Mouse (Mus musculus) large intestine, adult 2 months (tissue): Measurements from ENCODE around the gene Pcdh8. TPM values are rescaled to one million over a fixed set of nuclear protein-coding genes. Genes with fewer than 3 reads are reported as not detected.

Source experiments
- DNase-seq: peaks from one replicate; pipeline ENCODE4 v3.0.0-alpha.2; 2012; ENCODE audit warnings: low read depth, low spot score
- whole genome bisulfite sequencing: fragments of 180-500 bp; shearing (Covaris S2); methylation state at CpG from one replicate; pipeline ENCODE4 v1.1.7; 2018; 5-methylcytosine and 5-hydroxymethylcytosine counted together
- polyA plus RNA-seq: library from polyadenylated mRNA; depleted of rRNA; stranded (reverse); fragments of >200 nt; gene quantifications from 2 replicates; pipeline ENCODE4 v1.2.3, GENCODE M21; 2012; rRNA removed

The Pcdh8 gene
- polyA plus RNA-seq: 0.52 and 0.66 TPM in 2 replicates

DNA sequence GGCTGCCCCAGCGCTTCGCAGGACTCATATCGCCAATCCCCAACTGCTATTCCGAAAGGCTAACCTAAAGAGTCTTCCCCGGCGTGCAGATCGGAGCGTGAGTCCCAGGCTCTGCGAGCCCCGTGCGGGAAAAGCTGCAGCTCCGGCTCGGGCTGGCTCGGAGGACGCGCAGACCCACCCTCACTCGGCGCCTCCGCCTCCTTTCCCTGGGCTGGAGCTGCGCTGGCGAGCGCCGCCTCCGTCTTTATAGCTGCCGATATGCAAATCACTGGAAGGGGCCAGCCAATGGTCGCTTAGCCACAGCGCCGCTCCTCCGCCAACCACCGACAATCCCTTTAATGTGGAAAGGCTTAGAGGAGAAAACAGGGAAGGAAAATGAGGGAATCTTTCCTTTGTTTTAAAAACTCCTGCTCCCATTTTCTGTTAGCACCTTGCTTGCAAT lies at the start of gene Pcdh8:
Gene Pcdh8, minus strand, starts transcription at position 219 of the 442 bp plus-strand sequence.
- 2% methylated on average over 30 of the region's 30 CpGs for WGBS
- DNase-seq: no peak

GRCm38 (mm10) chr14:79814709-79815108 lies 43.6 kb upstream of the Pcdh8 start:
- WGBS: 51% methylated on average over 8 of the region's 8 CpGs
- DNase-seq: no peak

DNA sequence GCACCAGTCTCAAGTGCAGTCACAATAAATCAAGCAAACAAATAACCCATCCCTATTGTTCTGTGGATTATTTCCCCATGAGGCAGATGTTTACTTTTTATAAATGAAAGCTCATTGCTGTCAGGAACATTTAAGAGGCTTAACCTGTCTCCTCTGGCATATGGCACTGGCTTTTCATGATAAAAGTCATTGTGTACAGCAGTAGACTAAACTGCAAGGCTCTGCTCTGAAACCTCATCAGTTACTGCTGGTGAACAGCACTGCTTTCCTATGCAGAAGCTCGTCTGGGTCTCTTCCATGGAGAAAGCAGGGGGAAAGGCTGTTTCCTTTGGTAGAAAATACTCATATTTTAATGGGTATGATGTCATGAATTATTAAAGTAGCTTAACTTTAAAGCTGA lies 43.0 kb upstream of the Pcdh8 start:
- 30% methylated on average over 1 of the region's 1 CpGs for WGBS
- no peak for DNase-seq

- 73% methylated on average over 8 of the region's 8 CpGs for WGBS
- no peak for DNase-seq
These were observed 22.1 kb upstream of the Pcdh8 start for GRCm38 (mm10) chr14:79793179-79793578.

DNA sequence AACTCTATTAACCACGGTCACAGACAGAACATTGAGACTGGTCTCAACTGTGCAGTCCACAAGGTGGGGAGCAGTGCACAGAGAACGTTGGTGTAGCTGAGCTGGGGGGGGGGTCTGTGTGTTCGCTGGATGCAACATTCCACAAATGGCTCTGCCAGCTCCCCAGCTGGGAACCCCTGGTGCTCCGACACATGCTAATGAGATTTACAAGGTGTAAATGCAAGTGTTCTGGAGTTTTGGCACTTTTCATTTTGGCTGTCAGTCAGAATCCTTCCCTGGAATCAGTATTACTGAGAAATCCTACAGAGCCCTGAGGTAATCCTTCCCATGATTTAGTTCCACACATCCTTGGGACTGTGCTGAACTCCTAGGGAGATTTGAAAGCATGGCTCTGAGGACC lies 18.4 kb upstream of the Pcdh8 start:
- DNase-seq: no peak
- WGBS: 37% methylated on average over 4 of the region's 4 CpGs

DNA sequence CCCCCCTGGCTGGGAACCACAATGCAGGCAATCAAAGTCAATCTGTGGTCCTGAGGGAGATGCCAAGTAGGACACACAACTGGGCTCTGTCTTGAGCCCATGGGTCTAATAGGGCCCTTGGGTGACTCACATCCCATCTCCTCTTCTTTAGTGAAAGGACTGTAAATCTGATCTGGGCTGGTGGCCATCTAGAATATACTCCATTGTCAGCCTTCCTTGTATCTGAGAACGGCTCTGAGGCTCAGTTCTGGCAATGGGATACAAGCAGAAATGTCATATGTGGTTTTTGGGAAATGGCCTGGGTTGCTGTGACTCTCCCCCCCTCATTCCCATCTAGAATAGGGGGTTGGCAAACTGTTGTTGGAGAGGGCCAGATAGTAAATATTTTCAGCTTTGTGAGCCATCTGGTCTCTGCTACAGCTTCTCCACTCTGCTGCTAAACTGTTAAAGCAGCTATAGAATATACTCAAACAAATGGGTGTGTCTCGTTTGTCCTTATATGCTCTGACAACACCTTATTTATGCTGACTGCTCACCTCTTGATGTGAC lies 17.6 kb upstream of the Pcdh8 start:
- WGBS: 39% methylated on average over 2 of the region's 2 CpGs
- no peak for DNase-seq

DNA sequence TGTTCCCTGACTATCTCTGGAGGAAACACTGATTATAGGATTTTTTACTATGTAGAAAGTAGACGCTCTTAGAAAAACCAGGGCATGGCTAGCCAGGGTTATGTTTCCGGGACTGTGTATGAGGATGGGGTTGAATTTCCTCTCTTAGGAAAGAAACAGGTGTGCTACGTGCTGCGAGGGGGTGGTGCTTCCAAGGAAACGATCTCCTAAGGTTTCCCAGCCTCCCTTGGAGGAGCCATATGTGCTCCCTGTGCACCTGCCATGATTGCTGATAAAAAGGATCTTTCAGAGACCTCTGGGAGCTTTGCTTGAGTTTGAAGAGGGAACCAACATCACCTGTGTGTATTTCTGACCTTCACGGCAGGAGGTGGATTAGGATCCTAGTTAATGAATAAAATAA lies 16.8 kb upstream of the Pcdh8 start:
- WGBS: 72% methylated on average over 6 of the region's 6 CpGs
- no peak for DNase-seq

DNA sequence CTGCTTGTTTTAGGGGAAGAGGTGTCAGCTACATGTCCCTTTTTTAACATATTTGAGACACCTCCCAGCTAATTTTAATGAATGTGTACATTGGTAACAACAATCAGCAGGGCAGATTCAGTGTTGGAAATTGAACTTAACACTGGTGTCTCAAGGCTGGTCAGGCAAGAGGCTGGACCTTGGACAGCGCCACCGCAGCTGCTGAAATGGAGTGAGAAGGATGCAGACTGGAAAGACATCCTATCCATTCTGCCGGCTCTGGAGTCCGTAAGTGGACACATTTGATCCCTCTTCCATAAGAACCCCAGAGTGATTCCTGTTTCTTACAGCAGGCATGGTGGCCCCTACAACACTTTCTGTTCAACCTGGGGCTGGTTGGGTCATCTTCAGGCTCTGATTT lies 14.3 kb upstream of the Pcdh8 start:
- WGBS: 26% methylated on average over 4 of the region's 4 CpGs
- no peak for DNase-seq

GRCm38 (mm10) chr14:79780889-79781288 lies 9.8 kb upstream of the Pcdh8 start:
- DNase-seq: no peak
- WGBS: 55% methylated on average over 1 of the region's 1 CpGs

GRCm38 (mm10) chr14:79780332-79780731 lies 9.2 kb upstream of the Pcdh8 start:
- no peak for DNase-seq
- WGBS: 58% methylated on average over 6 of the region's 6 CpGs

DNA sequence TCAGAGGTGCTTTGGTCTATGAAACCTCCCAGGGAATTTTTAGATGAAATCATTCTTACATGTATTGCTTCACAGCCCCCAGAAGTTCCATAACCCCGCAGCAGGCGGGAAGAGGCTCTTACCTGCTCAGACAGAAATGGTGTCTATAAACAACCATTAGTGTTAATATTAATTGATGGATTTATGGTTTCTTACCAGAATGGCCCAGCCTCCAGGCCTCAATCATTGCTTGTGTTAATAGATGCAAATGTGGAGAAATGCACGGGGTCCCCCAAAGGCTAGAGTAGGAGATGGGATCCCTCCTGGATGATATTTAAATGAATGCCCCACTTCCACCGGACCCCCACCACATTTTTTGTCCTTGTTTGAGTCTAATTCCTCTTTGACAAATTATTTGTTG lies 8.7 kb upstream of the Pcdh8 start:
- no peak for DNase-seq
- WGBS: 57% methylated on average over 4 of the region's 4 CpGs

DNA sequence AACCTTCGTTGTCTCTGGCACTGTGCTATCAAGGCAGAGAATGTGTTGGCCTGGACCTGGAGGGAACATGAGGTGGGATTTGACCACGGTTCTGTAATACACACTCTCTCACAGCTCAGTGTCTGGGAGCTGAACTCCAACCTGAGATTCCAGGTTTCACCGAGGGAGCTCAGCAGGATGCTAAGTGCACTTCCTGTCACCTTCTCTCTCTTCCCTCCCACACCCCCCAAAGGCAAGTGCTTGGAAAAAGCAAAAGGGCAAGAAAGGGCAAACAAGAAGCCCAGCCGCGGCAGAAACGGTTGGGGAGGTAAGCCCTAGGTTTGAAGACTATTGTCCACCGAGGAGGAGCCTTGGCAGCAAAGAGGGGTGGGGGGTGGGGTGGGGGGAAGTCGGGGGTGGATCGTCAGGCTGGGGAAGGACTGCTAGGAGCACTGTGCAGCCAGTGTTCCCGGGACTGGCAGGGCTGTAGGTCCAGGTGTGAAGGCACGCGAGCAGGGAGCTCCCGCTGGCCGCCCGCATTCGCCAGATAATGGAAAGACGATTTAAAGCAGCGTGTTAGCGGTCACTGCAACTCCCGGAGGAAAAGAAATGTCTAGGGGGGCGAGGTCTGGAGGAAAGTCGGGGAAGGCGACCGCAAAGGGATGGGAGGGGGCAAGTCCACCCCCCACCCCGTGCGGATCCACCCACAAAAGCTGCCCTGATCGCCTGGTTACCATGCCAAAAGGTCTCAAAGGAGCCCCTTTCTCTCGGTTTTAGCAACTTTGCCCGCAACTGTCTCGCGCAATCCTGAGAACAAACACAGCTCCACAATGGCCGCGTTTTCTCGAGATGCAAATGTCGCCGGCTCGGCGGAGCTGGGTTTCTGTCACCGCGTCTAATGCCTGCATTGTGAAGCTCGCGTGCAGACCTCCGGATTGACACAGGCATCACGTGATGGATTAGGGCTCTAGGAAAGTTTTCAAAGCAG lies 2.6 kb upstream of the Pcdh8 start:
- no peak for DNase-seq
- 2% methylated on average over 44 of the region's 44 CpGs for WGBS

DNA sequence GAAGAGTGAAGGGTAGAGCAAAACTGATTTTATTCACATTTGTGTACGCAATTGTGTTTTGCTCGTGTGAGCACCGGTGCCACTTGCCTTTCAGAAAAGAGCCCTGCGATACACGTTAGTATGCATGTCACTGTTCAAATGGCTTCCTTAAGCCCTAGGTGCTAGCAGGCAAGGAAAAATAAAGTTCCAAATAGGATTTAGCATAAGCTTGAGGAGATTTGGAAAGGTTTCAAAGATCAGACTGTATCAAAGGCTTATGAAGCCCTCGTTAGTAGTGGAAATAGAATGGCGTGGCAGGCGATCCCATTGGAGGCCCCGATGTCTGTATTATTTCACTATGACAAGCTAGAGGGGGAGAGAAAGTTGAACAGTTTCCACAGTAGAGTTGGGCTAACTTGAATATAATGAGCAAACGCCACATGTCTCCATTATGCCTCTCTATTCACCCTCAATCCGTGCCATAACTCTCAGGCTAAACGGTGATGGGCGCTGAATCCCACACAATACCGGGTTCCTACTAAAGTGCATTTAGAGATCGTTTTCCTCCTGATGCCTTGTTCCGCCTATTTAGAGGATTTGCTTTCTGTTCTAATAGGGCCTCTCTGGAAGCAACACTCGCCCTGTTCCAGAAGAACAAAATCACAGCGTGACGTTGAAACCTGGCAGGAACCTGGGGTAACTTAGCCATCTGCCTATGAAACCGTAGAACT lies 845 bp upstream of the Pcdh8 start:
- WGBS: 6% methylated on average over 20 of the region's 20 CpGs
- DNase-seq: no peak

GRCm38 (mm10) chr14:79770306-79771093 lies 612 bp downstream of the Pcdh8 start:
- 10% methylated on average over 62 of the region's 62 CpGs for WGBS
- DNase-seq: no peak

- WGBS: 5% methylated on average over 46 of the region's 46 CpGs
- no peak for DNase-seq
These were observed 1.5 kb downstream of the Pcdh8 start for GRCm38 (mm10) chr14:79769618-79770017.

DNA sequence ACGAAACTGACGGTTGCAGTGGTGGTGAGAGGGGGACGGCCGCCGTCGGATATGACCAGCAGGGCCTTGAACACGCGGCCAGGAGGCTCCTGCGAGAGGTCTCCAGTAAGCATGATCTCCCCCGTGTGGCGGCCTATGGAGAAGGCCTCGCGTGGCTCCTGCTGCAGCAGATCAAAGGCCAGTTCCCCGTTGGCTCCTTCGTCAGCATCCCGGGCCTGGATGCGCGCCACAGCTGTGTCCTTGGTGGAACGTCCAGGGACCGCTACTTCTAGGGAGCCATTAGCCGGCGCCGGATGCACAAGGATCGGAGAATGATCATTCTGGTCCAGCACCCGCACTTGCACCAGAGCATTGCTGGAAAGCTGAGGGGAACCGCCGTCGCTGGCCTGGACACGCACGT lies 2.1 kb downstream of the Pcdh8 start:
- no peak for DNase-seq
- 13% methylated on average over 30 of the region's 30 CpGs for WGBS

DNA sequence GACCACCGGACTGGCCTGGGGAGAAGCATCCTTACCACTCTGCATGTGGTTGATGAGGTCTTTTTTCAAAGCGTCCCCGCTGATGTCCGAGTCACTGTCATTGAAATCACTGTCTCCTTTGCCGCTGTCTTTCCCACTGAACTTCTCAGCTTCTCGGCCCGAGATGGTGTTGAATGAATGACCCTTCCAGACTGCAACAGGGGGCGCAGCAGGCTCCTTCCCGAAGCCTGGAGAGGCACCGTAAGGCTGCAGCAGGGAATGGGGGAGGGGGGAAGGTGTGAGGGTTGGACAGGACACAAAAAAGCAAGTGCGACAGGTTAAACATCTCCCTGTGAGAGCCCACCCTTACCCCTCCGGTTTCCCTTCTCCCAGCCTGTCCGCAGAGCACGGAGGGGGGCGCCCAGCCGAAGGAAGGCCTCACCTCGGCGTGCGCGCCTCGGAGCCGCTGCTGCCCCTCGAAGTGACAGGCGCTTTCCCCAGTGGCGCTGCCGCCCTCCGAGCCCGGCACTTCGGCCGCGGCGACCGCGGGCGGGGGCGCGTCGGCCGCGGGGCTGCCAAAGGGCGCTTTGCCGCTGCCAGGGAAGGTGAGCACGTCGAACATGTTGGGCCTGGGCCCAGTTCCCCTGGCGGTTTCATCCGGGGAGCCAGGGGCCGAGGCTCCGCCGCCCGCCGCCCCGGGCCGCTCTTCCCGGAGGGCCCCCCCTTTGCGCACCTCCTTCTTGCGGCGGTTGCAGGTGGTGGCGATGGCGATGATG lies 2.9 kb downstream of the Pcdh8 start:
- WGBS: 4% methylated on average over 58 of the region's 59 CpGs
- DNase-seq: no peak

DNA sequence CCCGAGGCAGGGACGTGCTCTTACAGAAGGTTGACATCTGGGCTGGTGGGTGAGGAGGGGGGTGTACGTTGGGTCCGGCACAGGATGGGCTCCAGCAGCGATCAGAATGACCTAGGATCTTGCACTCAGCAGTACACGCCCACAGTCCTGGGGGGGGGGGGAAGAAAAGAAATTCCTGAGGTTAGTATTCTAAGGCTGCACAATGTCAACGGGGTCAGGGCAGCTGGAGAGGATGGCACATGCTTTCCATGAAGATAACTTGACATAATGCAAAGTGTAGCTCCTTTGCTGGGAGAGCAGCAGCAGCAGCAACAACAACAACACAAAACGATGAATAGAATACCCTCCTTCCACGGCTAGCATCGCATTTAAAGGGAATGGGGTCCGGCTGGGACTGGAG lies 3.5 kb downstream of the Pcdh8 start:
- WGBS: 18% methylated on average over 11 of the region's 11 CpGs
- DNase-seq: no peak

GRCm38 (mm10) chr14:79765196-79765765 lies 5.8 kb downstream of the Pcdh8 start:
- DNase-seq: no peak
- 73% methylated on average over 6 of the region's 6 CpGs for WGBS
